Mouse (Mus musculus): ENCODE measurements around the gene Tanc2. TPM values are rescaled to one million over a fixed set of nuclear protein-coding genes. Genes with fewer than 3 reads are reported as not detected.

Tanc2 gene
- polyA plus RNA-seq, 1 experiment, result 18.7 TPM

DNA sequence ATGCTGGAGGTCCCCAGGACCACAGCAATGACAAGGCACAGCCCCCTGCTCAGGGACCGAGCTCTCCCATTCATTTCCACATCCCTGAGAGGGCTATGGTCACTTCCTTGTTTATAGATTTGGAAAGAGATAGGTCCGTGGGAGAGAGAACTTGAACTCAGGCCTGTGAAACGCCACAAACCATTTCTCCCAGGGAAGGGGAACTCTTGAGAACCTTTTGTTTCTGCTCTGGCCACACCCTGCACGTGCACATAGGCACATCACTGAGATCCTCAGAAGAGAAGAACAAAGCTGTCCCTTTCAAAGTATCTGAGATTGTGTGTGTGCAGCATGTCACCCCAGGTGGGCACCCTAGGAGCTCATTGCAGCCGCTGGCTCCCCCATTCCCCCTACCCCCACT lies 388.8 kb downstream of the Tanc2 start:
- H3K27me3 ChIP-seq (ENCODE audit: control insufficient read depth, insufficient read depth, low read length), result no peaks in the 10 kb centered on the region
- DNase-seq, result no peak
- no peak overlapping the region for H3K4me3 ChIP-seq (replicated peaks; ENCODE audit: insufficient read depth, low read depth, low read length)
- 78% methylated on average over 5 of the region's 5 CpGs for WGBS
- H3K27ac ChIP-seq (ENCODE audit: insufficient read depth, low read length), result no peak overlapping the region
- peaks cover 27% of the 10 kb centered on the region for H3K4me1 ChIP-seq (ENCODE audit: control insufficient read depth, insufficient read depth, low read length)
- TF ChIP-seq POLR2A (IDR thresholded peaks at IDR 0.05; ENCODE audit: borderline replicate concordance, insufficient read depth, low read length) (no peak), CTCF (IDR thresholded peaks at IDR 0.05; ENCODE audit: borderline replicate concordance, insufficient read depth, low read depth, low read length) (no peak)

Other genes with a start within 250 kb of the Tanc2 start
- 0.39 and 0.52 TPM in 2 replicates for gene March10, start 133.3 kb upstream of the Tanc2 start, polyA plus RNA-seq (2012; rRNA removed)